Mouse (Mus musculus): ENCODE results near the gene Gm14597. TPM values are rescaled to one million over a fixed set of nuclear protein-coding genes. Genes with fewer than 3 reads are reported as not detected.

Gene Gm14597
- polyA plus RNA-seq (2012; ENCODE audit: low replicate concordance), result not detected in 2 replicates

GRCm38 (mm10) chrX:53608879-53609278 lies at the start of gene Gm14597:
TSS of gene Gm14597 (minus strand) at chrX:53608979.

GRCm38 (mm10) chrX:53642980-53643961 lies 34.5 kb upstream of the Gm14597 start, which contains the start of gene Rtl8a:
TSS of gene Rtl8a (minus strand) at chrX:53643682.

GRCm38 (mm10) chrX:53607242-53608121 lies 1.3 kb downstream of the Gm14597 start, which contains the start of gene Rtl8c:
TSS of gene Rtl8c (plus strand) at chrX:53608032.

Other genes starting within 250 kb of the Gm14597 start
- 0.25 TPM in 1 of 2 replicates, not detected in the other for gene Mospd1, start 238.5 kb downstream of the Gm14597 start, polyA plus RNA-seq (2012; ENCODE audit: low replicate concordance)
- gene Etd, start 174.1 kb downstream of the Gm14597 start, polyA plus RNA-seq (2012; ENCODE audit: low replicate concordance), result not detected in 2 replicates
- not detected in 2 replicates for gene Rtl8c, start 947 bp downstream of the Gm14597 start, polyA plus RNA-seq (2012; ENCODE audit: low replicate concordance)
- 1.3 and 10.6 TPM in 2 replicates for gene Rtl8a, start 34.7 kb upstream of the Gm14597 start, polyA plus RNA-seq (2012; ENCODE audit: low replicate concordance)
- gene Rtl8b, start 61.4 kb upstream of the Gm14597 start, polyA plus RNA-seq (2012; ENCODE audit: low replicate concordance), result 8.5 and 19.0 TPM in 2 replicates
- gene 4930502E18Rik, start 115.8 kb upstream of the Gm14597 start, polyA plus RNA-seq (2012; ENCODE audit: low replicate concordance), result not detected in 2 replicates
- not detected in 2 replicates for gene 1700013H16Rik, start 148.9 kb upstream of the Gm14597 start, polyA plus RNA-seq (2012; ENCODE audit: low replicate concordance)
- 0.11 TPM in 1 of 2 replicates, not detected in the other for gene Zfp36l3, start 167.4 kb upstream of the Gm14597 start, polyA plus RNA-seq (2012; ENCODE audit: low replicate concordance)
- not detected in 2 replicates for gene Xlr, start 188.7 kb upstream of the Gm14597 start, polyA plus RNA-seq (2012; ENCODE audit: low replicate concordance)

Data from leukemia stem cell, adult 10-12 weeks (primary cell).